Mouse (Mus musculus) retina, embryonic 14.5 days (tissue): ENCODE measurements around the gene Tmem255b.

Experiments
- DNase-seq: peaks from one replicate; pipeline ENCODE4 v3.0.0-alpha.2; 2015; ENCODE audit warnings: low spot score

Gene Tmem255b

DNA sequence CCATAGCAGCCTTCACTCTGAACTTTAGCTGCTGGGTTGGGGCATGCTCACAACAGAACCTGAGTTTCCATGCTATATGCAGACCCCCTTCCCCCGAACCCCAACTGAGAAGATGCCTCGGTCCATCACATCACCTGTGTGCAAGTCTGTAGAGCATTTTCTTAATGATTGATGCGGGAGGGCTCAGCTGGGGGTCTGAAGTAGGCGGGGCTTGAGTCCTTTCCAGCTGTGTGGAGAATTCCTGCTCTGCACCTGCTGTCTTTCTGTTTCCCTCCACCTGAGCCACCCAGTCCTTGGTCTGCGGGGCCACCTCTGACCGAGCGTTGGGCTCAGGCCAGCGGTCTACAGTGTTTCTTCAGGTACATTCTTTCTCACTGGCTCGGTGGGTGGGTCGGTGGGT, at the start of gene Tmem255b:
Gene Tmem255b (plus strand): TSS at position 301 of the 400 bp plus-strand sequence.
- DNase-seq: no peak

DNA sequence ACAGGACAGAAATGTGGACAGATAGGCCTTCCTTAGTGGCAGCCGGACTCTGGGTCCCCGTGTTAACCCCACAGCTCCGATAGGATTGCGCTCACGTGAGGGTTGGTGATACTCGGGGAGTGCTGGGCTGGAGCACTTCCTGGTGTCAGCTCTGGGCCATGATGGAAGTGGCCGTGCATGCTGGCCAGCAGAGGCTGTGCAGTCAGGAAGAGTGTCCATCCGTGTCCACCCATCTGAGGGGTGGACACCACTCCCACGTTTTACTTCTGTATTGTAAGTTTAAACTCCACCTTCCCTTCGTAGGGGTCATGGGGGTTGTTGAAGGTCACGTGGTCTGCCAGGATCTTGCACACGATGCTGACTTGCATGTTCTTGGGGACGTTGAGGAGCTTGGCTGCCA, 48.6 kb upstream of the Tmem255b start:
- DNase-seq: no peak

DNA sequence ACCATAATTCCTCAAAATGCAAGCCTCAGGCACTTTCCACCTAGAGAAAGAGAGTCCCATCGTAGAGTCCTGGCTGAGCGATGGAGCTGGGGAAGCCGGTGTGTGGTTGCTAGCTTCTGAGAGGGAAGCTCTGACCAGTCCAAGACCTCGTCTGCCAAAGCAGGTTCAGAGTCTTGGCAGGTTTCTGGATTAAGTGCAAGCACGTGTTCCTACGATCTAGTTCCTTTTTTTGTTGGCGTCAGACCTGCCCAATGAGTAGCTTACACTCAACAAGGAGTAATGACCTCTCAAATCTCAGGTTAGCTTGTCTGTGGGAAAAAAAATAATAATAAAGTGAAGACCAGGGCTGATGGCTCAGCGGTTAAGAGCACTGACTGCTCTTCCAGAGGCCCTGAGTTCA, 47.3 kb upstream of the Tmem255b start:
- DNase-seq: no peak

DNA sequence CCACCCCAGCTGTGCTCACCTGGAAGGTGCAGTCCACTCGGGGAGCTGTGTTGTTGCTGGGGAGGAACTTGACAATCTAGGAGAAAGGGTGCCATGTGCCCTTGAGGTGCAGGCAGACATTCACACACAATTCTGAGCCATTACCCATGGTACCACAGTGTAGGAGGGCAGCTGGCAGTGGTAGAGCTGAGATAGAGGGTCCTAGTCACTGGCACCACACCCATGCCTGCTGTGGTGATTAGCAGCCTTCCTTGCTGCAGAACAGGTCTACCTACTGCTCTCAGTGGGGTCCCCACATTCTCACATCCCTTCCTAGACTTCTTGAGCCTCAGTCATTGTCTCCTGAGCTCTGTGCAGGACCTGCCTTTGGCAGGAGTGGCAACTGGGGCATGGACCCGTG, 46.2 kb upstream of the Tmem255b start:
- no peak for DNase-seq

DNA sequence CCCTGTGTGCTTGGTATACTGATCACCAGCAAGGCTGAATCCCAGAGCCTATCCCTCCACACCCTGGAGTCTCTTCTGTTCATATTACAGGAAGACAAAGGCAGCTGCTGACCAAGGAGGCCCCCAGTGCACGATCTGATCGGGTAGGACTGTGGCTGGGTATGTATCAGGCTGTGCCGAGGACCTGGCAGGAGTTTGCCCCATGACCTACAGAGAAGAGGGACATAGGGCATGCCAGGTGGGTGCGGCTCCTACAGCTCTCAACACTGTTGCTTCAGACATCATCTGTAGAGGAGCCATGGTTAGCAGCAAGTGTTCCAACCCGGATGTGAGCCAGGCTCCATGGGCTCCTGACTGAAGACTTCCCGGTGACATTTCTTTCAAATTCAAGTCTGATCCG, 41.1 kb upstream of the Tmem255b start:
- no peak for DNase-seq

DNA sequence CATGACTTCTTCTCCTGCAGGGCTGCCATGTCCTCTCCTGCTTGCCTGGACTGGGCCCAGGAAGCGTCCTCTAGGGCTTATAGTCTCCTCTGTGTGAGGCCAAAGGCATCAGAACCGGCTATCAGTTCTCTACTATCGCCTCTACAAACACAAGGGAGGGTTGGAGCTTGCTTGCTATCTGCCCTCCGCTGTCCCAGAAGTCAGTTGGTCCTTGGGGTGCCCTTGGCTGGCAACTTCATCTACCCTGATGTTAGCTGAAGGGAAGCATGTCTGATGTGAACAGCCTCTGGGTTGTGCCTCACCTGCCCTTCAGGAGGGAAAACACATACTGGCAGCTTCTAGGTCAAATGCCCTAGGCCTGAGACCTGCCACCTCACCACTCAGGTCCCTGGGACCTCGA, 38.3 kb upstream of the Tmem255b start, which contains the start of gene Atp4b:
Gene Atp4b (minus strand): TSS at position 101 of the 400 bp plus-strand sequence.
- no peak for DNase-seq

DNA sequence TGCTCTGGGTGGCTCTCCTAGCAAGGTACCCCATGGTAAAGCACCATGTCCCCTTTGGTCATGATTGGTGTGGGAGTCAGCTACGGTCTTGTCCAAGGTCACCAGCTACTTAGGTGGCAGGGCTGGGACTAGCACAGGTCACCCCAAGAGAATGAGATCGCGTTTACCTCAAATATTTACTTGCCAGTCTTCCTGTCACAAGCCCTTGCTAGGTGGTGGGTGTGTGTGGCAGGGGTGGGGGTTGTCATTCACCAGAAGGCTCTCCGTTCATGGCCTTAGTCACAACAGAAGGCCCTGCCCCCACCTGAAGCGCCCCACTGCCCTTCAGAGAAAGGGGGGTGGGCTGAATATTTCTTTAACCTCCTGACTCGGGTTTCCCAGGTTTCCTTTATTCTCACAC, 31.5 kb upstream of the Tmem255b start:
- DNase-seq: no peak

DNA sequence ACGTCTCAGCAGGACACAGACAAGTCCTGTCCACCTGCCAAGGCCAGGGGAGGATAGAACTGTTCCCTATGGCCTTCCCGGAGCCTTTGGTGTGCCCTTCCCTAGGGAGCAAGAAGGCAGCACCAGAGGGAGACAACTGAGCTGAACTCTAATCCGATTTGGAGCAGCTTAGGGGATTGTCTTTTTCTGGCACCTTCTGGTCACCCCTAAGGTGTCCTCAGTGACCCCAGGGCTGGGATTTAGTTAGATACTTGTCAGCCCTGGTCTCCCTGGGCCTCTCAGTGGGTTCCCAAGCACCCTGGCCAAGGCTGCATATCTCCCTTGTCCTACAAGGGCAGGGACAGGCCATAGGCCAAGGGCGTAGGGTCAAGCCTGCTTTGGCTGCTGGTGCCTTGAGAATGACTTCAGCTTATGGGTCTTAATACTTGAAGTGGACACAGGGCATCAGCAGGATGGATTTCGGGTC, 30.3 kb upstream of the Tmem255b start, which contains the start of gene Grk1:
Gene Grk1 (plus strand): TSS at position 416 of the 466 bp plus-strand sequence.
- DNase-seq: peak; percentile 29

DNA sequence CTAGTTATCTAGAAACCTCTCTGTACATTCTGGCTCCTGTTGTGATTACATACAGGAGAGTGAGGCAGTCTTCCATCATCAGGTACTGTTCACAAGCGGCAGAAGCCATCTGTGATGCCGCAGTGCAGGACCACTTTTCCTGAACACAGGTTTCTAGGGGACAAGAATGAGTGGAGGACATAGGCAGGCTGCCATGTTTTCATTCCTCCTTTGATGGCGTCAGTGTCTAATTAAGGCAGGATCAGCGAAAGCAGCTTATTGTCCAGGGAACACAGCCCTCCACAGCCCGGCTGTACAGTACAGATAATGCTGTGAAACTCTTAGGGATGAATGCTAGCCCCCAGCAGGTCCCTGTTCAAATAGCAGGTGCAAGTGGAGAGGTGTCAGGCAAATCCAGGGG, 29.0 kb upstream of the Tmem255b start:
- DNase-seq: peak; percentile 16

DNA sequence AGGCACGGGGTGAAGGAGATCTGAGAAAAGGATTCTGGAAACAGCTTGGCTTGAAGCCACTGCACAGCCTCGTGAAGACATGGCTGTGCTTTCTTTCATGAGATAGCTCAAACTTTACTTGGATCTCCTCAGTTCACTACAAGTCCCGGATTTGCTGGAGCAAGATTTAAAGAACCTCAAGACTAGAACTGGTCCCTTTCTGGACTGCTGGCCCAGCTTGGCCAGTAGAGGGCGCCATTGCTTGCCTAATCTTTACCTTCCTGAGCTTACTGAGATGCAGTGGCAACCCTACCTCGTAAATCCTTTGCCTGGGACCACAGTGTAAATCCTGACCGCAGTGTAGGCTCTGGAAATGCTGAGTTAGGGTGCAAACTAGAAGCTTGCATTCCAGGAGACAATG, 23.4 kb upstream of the Tmem255b start:
- peak; percentile 86 for DNase-seq

DNA sequence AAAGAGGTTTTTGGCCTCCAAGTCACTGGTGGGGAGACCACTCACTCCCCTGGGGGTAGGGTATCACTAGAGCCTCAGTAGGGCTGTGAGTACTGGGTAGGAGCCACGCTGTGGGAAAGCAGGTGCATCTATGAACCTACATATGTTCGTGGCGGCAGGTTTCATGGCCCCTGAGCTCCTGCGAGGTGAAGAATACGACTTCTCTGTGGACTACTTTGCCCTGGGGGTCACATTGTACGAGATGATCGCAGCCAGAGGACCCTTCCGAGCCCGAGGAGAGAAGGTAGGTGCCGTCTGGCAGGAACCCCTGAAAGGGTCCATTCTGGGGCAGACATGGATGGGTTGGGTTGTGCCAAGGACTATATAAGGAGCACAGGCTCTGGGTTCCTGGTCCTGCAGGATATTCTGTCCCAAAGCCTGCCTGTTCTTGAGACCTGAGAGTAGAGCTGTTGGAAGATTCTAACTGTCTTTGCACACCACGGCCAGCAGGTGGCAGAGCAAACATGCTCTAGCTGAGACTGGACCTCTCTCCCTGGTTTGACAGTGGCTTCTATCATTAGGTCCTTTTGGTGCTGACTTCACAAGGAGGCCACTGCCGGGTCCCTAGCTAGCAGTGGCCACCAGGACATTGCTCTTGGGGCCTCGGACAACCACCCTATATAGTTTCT, 22.0 kb upstream of the Tmem255b start:
- DNase-seq: peak; percentile 77

DNA sequence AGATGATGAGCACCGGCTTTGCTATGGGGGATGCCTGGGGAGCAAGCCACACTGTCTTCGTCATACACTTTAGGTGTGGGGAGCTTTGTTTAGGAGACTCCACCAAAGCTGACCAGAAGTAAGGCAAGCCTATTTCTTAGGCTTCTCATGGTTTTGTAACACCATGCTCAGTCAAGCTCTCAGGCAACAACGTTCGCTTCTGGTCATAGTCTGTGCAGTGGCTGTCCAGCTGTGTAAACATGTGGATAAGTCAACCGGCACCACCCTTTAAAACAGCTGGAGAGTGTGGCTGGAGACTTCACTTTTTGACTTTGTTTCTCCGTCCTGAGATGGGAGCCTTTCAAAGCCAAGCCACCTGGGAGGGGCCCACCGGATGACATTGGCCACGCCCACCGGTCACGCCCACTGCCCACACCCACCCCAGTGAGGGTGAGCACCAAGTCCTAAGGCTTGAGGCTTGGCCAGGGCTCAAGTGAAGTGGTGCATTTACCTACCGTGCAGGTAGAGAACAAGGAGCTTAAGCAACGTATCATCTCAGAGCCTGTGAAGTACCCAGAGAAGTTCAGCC, 21.1 kb upstream of the Tmem255b start:
- DNase-seq: no peak

DNA sequence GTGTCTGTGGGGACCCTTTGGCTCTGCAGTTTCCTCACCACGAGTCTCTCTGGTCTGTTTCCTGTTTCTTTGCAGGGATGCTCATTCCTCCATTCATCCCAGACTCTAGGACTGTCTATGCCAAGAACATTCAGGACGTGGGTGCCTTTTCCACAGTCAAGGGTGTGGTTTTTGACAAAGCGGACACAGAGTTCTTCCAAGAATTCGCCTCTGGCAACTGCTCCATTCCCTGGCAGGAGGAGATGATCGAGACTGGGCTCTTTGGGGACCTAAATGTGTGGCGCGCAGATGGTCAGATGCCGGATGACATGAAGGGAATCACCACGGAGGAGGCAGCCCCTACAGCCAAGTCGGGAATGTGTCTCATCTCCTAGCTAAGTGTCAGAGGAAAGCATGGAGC, 19.1 kb upstream of the Tmem255b start:
- no peak for DNase-seq

DNA sequence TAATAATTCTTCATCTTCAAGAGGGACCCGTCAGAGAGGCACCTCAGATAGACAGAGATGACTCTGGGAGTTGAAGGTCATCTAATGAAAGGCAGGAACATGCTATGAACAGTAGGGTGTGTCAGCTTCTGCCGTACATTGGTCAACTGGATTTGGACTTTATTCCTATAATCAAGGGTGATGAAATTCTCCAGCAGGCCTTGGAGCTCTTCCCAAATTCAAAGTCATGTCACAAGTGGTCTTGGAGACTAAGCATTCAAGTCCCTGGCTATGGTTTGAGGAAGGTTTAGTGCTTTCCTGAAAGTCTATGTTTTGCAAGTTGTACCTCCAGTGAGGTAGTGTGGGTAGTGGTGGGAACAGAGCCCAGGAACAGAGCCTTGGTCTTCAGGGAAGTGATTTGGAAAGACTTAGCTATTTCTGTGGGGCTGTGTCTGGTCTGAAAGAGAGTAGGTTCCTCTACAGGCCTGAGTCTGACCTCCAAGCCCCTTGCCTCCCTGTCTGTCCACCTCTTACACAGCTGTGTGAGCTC, 15.8 kb upstream of the Tmem255b start:
- DNase-seq: no peak

DNA sequence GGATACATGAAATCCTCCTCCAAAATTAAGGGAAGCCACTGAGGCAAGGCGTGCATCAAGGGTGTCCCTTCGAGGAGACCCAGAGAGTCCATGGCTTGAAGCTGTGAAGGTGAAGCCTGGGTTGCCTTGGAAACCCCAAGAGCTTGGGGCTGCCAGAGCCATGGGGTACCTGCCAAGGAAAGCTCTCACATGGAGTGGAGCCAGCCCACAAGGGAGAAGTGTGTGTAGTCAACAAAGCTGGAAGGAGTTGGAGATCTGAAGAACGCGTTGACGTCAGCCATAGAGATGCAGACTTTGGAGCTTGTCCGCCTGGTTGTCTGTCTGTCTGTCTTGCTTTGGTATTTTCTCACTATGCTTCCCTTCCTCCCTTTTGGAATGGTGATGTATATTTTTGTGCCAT, 14.0 kb upstream of the Tmem255b start:
- no peak for DNase-seq

DNA sequence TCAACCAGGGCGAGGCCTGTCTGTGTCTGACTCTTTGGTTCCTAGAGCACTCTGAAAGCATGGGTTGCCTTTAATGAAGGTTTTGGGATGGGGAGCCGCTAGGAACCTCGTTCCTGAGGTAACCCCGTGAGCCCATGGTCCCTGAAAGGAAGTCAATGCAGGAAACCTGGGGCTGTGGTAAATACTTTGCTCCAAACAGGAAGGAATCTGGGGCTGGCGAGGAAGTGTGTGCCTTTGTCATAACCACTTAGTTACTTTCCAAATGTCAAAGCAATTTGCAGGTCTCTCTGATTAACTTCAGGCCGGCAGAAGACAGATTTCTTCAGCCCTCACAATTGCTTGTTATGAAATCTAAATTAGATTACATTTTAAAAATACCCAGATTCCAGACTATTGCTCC, 7.6 kb upstream of the Tmem255b start:
- DNase-seq: no peak

DNA sequence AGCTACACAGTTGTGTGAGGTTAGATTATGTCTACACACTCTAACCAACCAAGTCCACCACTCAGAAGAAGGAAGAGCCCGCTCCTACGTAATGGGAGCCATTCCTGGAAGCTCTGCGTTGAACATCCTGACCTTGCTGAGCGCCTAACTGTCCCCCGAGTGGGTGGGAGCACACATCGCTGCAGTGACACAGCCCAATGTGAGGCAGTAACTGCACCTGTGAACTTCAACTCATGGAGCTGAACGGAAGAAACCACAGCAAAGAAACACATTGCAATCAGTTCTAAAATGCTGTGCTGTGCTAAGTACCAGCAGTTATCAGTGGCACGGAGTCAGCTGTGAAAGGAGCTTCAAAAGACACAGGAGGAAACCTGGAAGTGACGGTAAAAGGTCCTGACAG, 6.8 kb upstream of the Tmem255b start:
- no peak for DNase-seq

DNA sequence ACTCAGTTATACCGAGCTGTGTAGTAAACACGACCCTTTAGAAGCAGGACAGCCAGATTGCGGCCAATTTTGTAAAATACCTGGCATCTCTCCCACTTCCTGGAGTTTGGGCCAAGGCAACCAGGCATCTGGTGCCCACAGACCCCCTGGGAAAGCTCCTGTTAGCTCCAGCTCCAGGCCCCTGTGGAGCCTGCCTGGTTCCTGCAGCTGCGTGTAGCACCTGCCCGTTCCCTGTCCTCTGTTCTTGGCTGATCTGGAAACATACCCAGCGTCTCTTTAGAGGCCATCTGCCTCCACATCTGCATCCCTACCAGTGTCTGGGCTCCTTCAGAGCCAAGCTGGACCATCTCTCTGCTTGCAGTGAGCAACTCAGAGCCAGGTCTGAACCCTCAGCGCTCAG, 4.6 kb upstream of the Tmem255b start:
- no peak for DNase-seq

DNA sequence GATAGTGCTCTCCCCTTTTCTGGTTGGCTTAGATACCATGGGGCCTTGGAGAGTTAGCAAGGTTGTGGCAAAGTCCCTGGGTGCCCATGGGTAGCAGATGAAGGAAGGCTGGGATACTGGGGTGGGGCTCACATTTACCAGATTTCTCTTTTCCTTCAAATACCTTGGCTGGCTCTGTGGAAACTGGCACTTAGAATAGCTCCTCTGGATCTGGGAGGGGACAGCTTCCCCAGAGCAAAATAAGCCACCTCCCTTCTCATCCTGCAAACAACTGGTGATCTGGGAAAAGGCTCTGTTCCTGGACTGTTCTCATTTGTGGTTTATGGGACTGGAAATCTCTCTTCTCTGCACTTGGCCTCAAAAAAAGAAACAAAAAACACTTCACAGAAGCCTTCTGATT, 4.1 kb upstream of the Tmem255b start:
- no peak for DNase-seq

DNA sequence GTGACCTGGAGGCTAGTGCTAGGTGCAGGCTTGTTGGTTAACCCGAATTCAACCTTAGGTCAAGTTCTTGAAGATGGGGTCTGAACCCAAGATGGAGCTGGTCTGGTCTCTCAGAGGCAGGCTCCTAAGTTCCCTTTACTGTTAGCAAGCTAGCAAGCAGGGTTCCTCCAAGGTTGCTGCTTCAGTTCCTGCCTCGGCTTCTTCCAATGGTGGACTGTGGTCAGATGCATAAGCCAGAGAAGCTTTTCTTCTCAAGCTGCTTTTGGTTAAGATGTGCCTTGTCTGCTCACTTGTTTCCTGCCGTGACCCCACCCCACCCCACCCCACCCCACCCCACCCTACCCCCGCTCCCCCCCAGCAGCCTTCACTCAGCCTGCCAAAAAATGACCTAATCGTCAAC, 1.9 kb upstream of the Tmem255b start:
- DNase-seq: no peak

DNA sequence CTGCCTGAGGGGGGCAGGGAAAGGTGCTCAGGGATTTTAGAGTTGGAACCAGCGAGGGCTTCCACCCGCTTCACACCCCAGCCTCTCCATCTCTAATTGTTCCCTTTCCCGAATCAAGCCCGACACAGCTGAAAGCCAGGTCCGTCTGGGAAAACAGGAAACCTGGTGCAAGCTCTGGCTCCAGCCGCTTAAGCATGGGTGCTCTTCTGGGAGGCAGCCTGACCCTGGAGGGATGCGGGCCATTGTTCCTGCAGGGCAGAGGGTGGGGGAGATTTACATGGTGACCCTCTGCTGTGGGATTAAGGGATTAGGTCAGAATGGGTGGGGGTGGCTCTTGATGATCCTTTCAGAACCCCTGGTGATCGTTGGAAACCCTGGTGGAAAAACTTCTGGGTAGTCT, 1.1 kb downstream of the Tmem255b start:
- no peak for DNase-seq

DNA sequence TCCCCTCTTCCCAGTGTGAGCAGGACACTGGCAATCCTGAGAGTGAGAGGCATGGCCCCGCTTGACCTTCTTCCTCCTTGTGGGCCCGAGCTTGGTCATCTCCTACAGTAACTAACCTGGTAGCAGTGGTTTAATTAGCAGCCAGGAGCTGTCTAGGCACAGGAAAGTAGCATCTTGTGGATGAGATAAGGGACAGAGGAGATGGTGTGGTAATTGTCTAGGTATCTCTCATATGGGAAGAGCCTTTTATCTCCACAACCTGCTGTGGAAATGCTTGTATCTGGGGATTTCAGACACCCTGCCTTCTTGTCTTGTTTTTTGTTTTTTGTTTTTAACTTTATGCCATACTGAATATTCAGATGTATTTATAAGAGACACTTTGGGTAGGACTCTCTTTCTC, 2.5 kb downstream of the Tmem255b start:
- no peak for DNase-seq

DNA sequence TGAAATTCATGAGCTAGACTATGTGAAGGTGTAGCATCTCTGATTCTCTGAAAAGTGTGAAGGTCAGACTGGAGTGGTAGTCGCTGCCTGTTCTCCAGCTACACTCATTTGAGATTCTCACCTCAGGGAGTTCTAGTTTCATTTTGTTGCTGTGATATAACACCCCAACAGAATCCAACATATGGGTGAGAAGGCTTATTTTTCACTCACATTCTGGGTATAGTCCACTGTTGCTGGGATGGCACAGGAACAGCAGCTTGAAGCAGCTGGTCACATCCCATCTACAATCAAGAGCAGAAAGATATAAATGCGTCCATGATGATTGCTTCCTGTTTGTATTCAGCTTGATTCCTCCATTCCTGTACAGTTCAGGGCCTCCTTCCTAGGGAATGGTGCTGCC, 7.2 kb downstream of the Tmem255b start:
- DNase-seq: no peak

DNA sequence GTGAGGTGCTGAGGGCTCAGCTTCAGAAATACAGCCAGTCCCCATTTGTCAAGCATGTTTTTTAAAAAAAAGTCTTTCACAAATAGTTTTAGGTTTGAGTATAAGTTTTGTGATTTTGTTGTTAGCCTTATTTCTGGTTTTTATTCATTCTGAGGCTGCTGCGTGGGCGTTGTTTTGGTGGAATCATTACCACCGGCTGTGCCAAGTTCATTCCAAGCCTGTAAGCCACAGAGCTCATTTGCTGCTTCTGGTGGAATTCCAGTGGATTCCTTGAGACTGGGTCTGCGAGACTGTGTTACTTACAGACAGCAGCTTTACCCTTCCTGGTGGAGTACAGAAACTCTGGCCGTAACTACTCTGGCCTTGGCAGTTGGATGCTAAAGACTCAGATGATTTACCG, 11.5 kb downstream of the Tmem255b start:
- DNase-seq: no peak
